Mouse (Mus musculus): ENCODE measurements at regions not wholly inside any gene's neighbourhood (a gene's known extent, or its start where the extent isn't known, plus 50 kb on each side); places are given as distances from the start of the nearest gene placed in this dataset.
"Not testable (repeated sequence)": the region's sequence is repeated elsewhere in the genome, so short reads cannot be mapped to it uniquely, and the experiment has no call there.

- no peak for DNase-seq
Observed at GRCm38 (mm10) chr15:19458485-19458884, 639.7 kb downstream of the Cdh10 start.

DNA sequence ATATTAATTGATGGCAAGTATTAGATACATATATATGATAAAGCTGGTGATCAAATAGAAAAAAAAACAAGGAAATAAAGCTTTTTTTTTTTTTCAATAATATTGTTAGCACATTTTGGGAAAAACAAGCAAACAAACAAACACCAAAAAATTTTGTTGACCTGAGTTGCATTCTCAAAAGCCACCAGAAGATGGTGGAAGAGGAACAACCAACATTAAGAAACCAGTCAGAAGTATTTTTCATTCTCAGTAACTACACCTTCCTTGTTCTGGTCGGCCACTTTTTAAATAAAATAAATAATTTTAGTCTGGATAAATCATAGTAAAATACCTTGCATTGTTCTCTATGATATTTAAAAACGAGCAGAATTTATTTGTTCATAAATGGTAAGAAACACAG lies 654.8 kb downstream of the Cdh10 start:
- peak; percentile 49 to 64 for DNase-seq

- DNase-seq = not testable (repeated sequence)
Observed at GRCm38 (mm10) chr15:19493556-19493955, 674.8 kb downstream of the Cdh10 start.

- peak in 1 of 2 experiments; percentile 3 for DNase-seq
Observed at GRCm38 (mm10) chr15:19519377-19519776, 700.6 kb downstream of the Cdh10 start.

DNA sequence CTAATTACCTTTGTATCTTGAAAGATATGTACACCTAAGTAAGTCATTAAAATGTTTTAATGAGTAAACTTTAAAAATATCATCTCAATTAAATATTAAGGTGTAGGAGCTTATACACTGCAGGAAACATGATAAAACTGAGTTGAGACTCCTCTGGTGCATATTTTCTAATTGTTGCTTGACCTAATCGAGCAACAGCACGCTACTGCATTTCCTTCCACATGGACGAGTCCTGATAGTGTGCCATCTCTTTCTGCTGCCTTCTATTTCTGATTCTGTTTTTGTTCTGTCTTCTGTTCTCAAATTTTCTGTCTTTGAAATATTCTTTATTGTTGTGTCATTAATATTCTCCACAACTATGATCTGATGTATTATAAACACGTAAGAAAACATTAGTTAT lies 721.9 kb downstream of the Cdh10 start:
- DNase-seq = peak; percentile 45 to 55

DNA sequence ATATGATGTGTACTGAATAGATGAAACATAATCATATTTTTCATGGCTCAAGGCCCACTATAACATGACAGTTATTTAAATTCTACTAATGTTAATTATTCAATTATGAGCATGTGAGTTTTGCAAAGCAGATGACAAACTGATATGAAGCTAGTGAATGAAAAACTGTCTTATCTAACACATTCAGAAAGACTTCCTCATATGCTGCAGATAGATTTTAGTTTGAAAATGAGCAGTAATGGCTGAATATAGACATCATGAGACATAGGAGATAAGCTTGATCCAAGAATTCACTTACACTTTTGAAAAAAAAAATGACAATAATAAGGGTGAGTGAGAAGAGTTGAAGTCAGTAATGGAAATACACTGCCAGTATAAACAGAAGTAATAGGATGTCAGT lies 731.0 kb downstream of the Cdh10 start:
- no peak for DNase-seq

- DNase-seq = no peak
Observed at GRCm38 (mm10) chr15:19584769-19585168, 766.0 kb downstream of the Cdh10 start.

DNA sequence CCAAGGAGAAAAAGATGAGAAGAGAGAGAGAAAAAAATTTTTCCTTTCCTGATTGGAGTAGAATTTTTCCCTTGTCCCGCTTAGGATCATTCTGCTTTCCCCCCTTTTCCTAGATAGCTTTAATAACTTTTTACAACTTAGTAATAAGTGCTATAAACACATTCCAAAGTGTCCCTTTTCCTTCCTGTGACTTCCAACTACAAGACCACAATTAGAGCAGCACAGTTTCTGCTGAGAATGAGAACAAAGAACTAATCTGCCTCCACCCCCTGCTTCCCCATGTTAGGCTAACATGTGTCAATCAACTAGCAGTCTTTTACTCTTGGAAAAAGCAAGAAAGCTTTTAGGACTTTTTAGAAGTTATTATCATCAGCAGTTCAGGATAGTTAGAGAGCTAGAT lies 766.5 kb downstream of the Cdh10 start:
- DNase-seq = no peak

DNA sequence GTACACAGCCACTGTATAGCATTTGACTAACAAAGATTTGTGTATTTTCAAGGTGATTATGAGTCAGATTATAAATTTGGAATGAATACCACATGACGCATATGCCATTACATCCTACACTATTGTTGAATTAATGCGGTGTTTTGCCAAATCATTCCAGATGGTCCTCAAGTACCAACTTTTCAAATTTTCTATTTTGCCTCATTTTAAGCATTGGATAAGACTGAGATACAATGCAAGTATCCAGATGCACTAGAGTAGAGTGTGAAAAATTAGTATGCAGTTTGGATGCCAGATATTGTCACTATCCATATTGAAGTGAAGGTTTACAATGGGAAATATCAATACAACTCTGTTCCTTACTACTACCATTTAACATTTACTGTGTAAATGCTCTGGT lies 775.0 kb downstream of the Cdh10 start:
- DNase-seq = no peak

GRCm38 (mm10) chr15:19622367-19622766 lies 803.6 kb downstream of the Cdh10 start:
- DNase-seq = not testable (repeated sequence)

DNA sequence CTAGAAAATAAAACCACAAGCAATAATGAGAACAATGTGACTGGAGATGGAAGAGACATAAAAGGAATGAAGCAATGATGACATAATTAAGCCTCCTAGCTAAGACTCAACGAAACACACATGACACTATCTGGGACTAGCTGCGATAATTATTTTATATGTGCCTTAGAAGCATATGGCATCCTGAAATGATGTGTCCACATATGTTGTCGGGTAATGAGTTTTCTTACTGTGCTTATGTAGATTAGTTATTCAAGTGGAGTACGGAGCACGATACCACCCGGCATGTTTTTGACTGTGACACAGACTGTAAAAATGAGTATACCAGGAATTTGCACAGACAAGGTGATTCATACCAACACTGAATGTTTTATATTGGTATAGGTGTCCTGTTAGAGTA lies 781.7 kb upstream of the Cdh12 start:
- no peak for DNase-seq

GRCm38 (mm10) chr15:19675545-19675944 lies 773.5 kb upstream of the Cdh12 start:
- DNase-seq = no peak

- DNase-seq = no peak
Observed at GRCm38 (mm10) chr15:19687239-19687638, 761.8 kb upstream of the Cdh12 start.

DNA sequence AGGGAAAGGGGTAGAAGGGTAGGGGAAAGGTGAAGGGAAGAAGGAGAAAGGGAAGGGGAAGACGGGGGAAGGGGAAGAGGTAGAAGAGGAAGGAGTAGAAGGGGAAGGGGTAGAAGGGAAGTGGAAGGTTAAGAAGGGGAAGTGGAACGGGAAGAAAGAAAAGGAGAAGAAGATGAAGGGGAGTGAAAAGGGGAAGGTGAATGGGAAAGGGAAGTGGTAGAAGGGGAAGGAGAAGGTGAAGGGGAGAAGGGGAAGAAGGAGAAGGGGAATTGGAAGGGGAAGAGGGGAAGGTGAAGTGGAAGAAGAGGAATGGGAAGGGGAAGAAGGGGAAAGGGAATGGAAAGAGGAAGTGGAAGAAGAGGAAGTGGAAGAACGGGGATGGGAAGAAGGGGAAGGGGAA lies 737.3 kb upstream of the Cdh12 start:
- DNase-seq = no peak
